7 mouse cellular contexts compared by ENCODE assay signal in genomic region chr6:89281492-89282332, GRCm38 (mm10).
A peak's percentile ranks its signal among the peaks of the same experiment; 100 is the strongest.
DNase-seq lines count a peak whose midpoint lies in the region; ATAC-seq lines count a peak whose summit lies in the region.

No protein-coding gene starts in this region.

- H3K4me3 ChIP-seq in neural tube, embryonic 11.5 days (ENCODE audit: low read depth, low read length): no peak overlapping the region
- H3K4me3 ChIP-seq in forebrain, embryonic 14.5 days (ENCODE audit: low read depth, low read length): no peak overlapping the region
- H3K4me3 ChIP-seq in limb, embryonic 12.5 days (replicated peaks): no peak overlapping the region

- no peak overlapping the region for H3K9ac ChIP-seq in neural tube, embryonic 11.5 days (ENCODE audit: low read length)
- no peak overlapping the region; the same call in 1 of the 2 replicates for H3K9ac ChIP-seq in forebrain, embryonic 14.5 days (ENCODE audit: low read length)
- no peak overlapping the region for H3K9ac ChIP-seq in limb, embryonic 12.5 days (replicated peaks)

- 9% methylated on average over 16 of the region's 16 CpGs for WGBS in neural tube, embryonic 11.5 days
- 19% methylated on average over 16 of the region's 16 CpGs for WGBS in forebrain, embryonic 14.5 days
- WGBS in limb, embryonic 12.5 days: 11% methylated on average over 16 of the region's 16 CpGs

- no peak for ATAC-seq in neural tube, embryonic 11.5 days (ENCODE audit: insufficient read depth, low FRiP score, low TSS enrichment)
- ATAC-seq in forebrain, embryonic 14.5 days: peak; percentile 32; the same call in 1 of the 2 replicates
- no peak for ATAC-seq in limb, embryonic 12.5 days (ENCODE audit: insufficient number of reproducible peaks, insufficient read depth, low FRiP score, low TSS enrichment, low read depth)

- no peaks in the 10 kb centered on the region for H3K36me3 ChIP-seq in neural tube, embryonic 11.5 days (ENCODE audit: control insufficient read depth, insufficient read depth, low read length)
- H3K36me3 ChIP-seq in forebrain, embryonic 14.5 days (ENCODE audit: control insufficient read depth, insufficient read depth, low read length): no peaks in the 10 kb centered on the region
- H3K36me3 ChIP-seq in limb, embryonic 12.5 days: no peaks in the 10 kb centered on the region

- no peaks in the 10 kb centered on the region for H3K9me3 ChIP-seq in neural tube, embryonic 11.5 days (ENCODE audit: control insufficient read depth, low read length)
- H3K9me3 ChIP-seq in forebrain, embryonic 14.5 days (replicated peaks; ENCODE audit: control insufficient read depth, low read length): no peaks in the 10 kb centered on the region
- peaks cover 6% of the 10 kb centered on the region; the same call in 1 of the 2 replicates for H3K9me3 ChIP-seq in limb, embryonic 12.5 days

- DNase-seq in neural tube, embryonic 11.5 days (ENCODE audit: low spot score): peak; percentile 27
- no peak for DNase-seq in neural tube, embryonic 10.5 days (ENCODE audit: extremely low spot score, low spot score)
- peak; percentile 45 for DNase-seq in forebrain, embryonic 14.5 days (ENCODE audit: low spot score)
- peak; percentile 55 for DNase-seq in retina, postnatal 1 day
- DNase-seq in heart, postnatal 25 days (ENCODE audit: low spot score): no peak
- DNase-seq in layer of hippocampus, postnatal 25 days (ENCODE audit: extremely low spot score in 1 of 2, low spot score in 1 of 2): no peak

- H3K27me3 ChIP-seq in neural tube, embryonic 11.5 days (ENCODE audit: control insufficient read depth, insufficient read depth, low read length): no peaks in the 10 kb centered on the region
- H3K27me3 ChIP-seq in forebrain, embryonic 14.5 days (replicated peaks; ENCODE audit: control insufficient read depth, insufficient read depth, low read length): no peaks in the 10 kb centered on the region
- H3K27me3 ChIP-seq in limb, embryonic 12.5 days: peaks cover 12% of the 10 kb centered on the region

- no peak overlapping the region for H3K4me2 ChIP-seq in neural tube, embryonic 11.5 days (ENCODE audit: low read depth)
- no peak overlapping the region for H3K4me2 ChIP-seq in forebrain, embryonic 14.5 days (ENCODE audit: low read length)
- peak overlapping the region; percentile 31 for H3K4me2 ChIP-seq in limb, embryonic 12.5 days

- peaks cover 2% of the 10 kb centered on the region; the same call in 1 of the 2 replicates for H3K4me1 ChIP-seq in neural tube, embryonic 11.5 days (ENCODE audit: control insufficient read depth, insufficient read depth, low read length)
- H3K4me1 ChIP-seq in forebrain, embryonic 14.5 days (ENCODE audit: control insufficient read depth, insufficient read depth, low read length): peaks cover 6% of the 10 kb centered on the region; the same call in 1 of the 2 replicates
- peaks cover 20% of the 10 kb centered on the region for H3K4me1 ChIP-seq in limb, embryonic 12.5 days (replicated peaks)

- intact Hi-C loops in heart, postnatal 25 days (cut with DNase I): no loop called here

- no peak overlapping the region for H3K27ac ChIP-seq in neural tube, embryonic 11.5 days (ENCODE audit: low read depth, low read length)
- no peak overlapping the region for H3K27ac ChIP-seq in forebrain, embryonic 14.5 days (ENCODE audit: low read depth, low read length)
- H3K27ac ChIP-seq in limb, embryonic 12.5 days: no peak overlapping the region

Comparison
In these comparisons a context has a peak if more than half of its experiments do, and no peak if none do; other contexts are left out.
1. DNase-seq: peak in neural tube, embryonic 11.5 days (single experiment), forebrain, embryonic 14.5 days (single experiment) and retina, postnatal 1 day (single experiment); none in neural tube, embryonic 10.5 days (single experiment), heart, postnatal 25 days (single experiment) and layer of hippocampus, postnatal 25 days (0 of 2).